Mouse (Mus musculus) limb, embryonic 11.5 days (tissue): ENCODE measurements around the gene Itpr1. TPM values are rescaled to one million over a fixed set of nuclear protein-coding genes. Genes with fewer than 3 reads are reported as not detected.

Experiments used
- ATAC-seq: fragments of 200-750 bp; cut with Nextera tagmentation; 2 replicates; pipeline ENCODE4 v1.8.0; 2017; ENCODE audit warnings: low read depth; ENCODE audit not compliant: insufficient number of reproducible peaks, low FRiP score, low TSS enrichment
- DNase-seq: peaks from one replicate; pipeline ENCODE4 v3.0.0-alpha.2; 2015; ENCODE audit warnings: low spot score
- H3K27ac ChIP-seq: fragments of 300-500 bp; sonication (generic); replicated peaks from 2 replicates; pipeline ENCODE4 v1.5.1; 2014; ENCODE audit warnings: low read depth, mild to moderate bottlenecking, low read length
- H3K27me3 ChIP-seq: fragments of 300-500 bp; sonication (generic); 2 replicates; pipeline ENCODE4 v1.6.1; 2014; ENCODE audit warnings: mild to moderate bottlenecking, low read length, mixed read lengths; ENCODE audit not compliant: control insufficient read depth, insufficient read depth
- H3K36me3 ChIP-seq: fragments of 300-500 bp; sonication (generic); 2 replicates; pipeline ENCODE4 v1.6.1; 2014; ENCODE audit warnings: mild to moderate bottlenecking, low read length, moderate library complexity, mixed read lengths; ENCODE audit not compliant: control insufficient read depth, insufficient read depth
- H3K4me1 ChIP-seq: fragments of 300-500 bp; sonication (generic); 2 replicates; pipeline ENCODE4 v1.6.1; 2014; ENCODE audit warnings: low read length, mixed read lengths; ENCODE audit not compliant: control insufficient read depth, insufficient read depth
- H3K4me2 ChIP-seq: fragments of 300-500 bp; sonication (generic); 2 replicates; pipeline ENCODE4 v1.6.1; 2014; ENCODE audit warnings: low read depth, mild to moderate bottlenecking, moderate library complexity; ENCODE audit not compliant: severe bottlenecking
- H3K4me3 ChIP-seq: fragments of 300-500 bp; sonication (generic); 2 replicates; pipeline ENCODE4 v1.5.1; 2014; ENCODE audit warnings: low read depth, low read length
- H3K9ac ChIP-seq: fragments of 300-500 bp; sonication (generic); 2 replicates; pipeline ENCODE4 v1.6.1; 2014; ENCODE audit warnings: mild to moderate bottlenecking, low read length
- H3K9me3 ChIP-seq: fragments of 300-500 bp; sonication (generic); 2 replicates; pipeline ENCODE4 v1.6.1; 2016; ENCODE audit warnings: low read length; ENCODE audit not compliant: control insufficient read depth
- WGBS: fragments of 180-500 bp; shearing (Covaris S2); extraction: QIAGEN DNeasy Blood & Tissue Kit; methylation state at CpG from one replicate; pipeline ENCODE4 v1.1.7; 2014; 5-methylcytosine and 5-hydroxymethylcytosine counted together
- polyA plus RNA-seq: library from polyadenylated mRNA; unstranded; fragments of >200 nt; fragmentation: Nextera tagmentation; extraction: Ambion mirVana; gene quantifications from 2 replicates; pipeline ENCODE4 v1.2.1, GENCODE M21; 2014

The Itpr1 gene
- polyA plus RNA-seq, 1 experiment from 2014 or later: 6.4 TPM

- Histone ChIP-seq H3K4me1 (peaks cover 13% of the 10 kb centered on the region), H3K27me3 (no peaks in the 10 kb centered on the region), H3K4me2 (no peak overlapping the region), H3K27ac (no peak overlapping the region), H3K36me3 (no peaks in the 10 kb centered on the region), H3K4me3 (no peak overlapping the region), H3K9me3 (no peaks in the 10 kb centered on the region), H3K9ac (no peak overlapping the region)
- 93% methylated on average over 3 of the region's 3 CpGs for WGBS
- no peak for DNase-seq
- ATAC-seq: no peak
Observed at GRCm38 (mm10) chr6:108230608-108231007, 17.7 kb downstream of the Itpr1 start.

GRCm38 (mm10) chr6:108231892-108232710 lies 19.2 kb downstream of the Itpr1 start:
- no peaks in the 10 kb centered on the region for H3K27me3 ChIP-seq
- H3K4me3 ChIP-seq: no peak overlapping the region
- 81% methylated on average over 11 of the region's 11 CpGs for WGBS
- H3K36me3 ChIP-seq: no peaks in the 10 kb centered on the region
- H3K4me1 ChIP-seq: peaks cover 18% of the 10 kb centered on the region
- no peak for DNase-seq
- ATAC-seq: no peak
- no peak overlapping the region for H3K4me2 ChIP-seq
- H3K9me3 ChIP-seq: no peaks in the 10 kb centered on the region
- no peak overlapping the region for H3K27ac ChIP-seq
- H3K9ac ChIP-seq: no peak overlapping the region

GRCm38 (mm10) chr6:108233070-108233469 lies 20.2 kb downstream of the Itpr1 start:
- no peak for DNase-seq
- no peaks in the 10 kb centered on the region for H3K9me3 ChIP-seq
- no peaks in the 10 kb centered on the region for H3K27me3 ChIP-seq
- ATAC-seq: no peak
- H3K4me3 ChIP-seq: no peak overlapping the region
- H3K27ac ChIP-seq: no peak overlapping the region
- H3K4me2 ChIP-seq: no peak overlapping the region
- H3K9ac ChIP-seq: no peak overlapping the region
- 28% methylated on average over 6 of the region's 6 CpGs for WGBS
- H3K4me1 ChIP-seq: peaks cover 25% of the 10 kb centered on the region
- no peaks in the 10 kb centered on the region for H3K36me3 ChIP-seq

- Histone ChIP-seq H3K27me3 (no peaks in the 10 kb centered on the region), H3K4me3 (no peak overlapping the region), H3K36me3 (no peaks in the 10 kb centered on the region), H3K27ac (no peak overlapping the region), H3K4me2 (no peak overlapping the region), H3K9me3 (no peaks in the 10 kb centered on the region), H3K9ac (no peak overlapping the region), H3K4me1 (peaks cover 37% of the 10 kb centered on the region)
- ATAC-seq: no peak
- no peak for DNase-seq
- WGBS: 76% methylated on average over 6 of the region's 6 CpGs
Observed at GRCm38 (mm10) chr6:108234536-108234935, 21.6 kb downstream of the Itpr1 start.

GRCm38 (mm10) chr6:108235680-108236123 lies 22.8 kb downstream of the Itpr1 start:
- ATAC-seq (0 out of 2 replicates have a peak, but pooled peaks have one; percentile 37), DNase-seq (peak; percentile 63)
- WGBS: 21% methylated on average over 13 of the region's 13 CpGs

GRCm38 (mm10) chr6:108236411-108236921 lies 23.6 kb downstream of the Itpr1 start:
- Histone ChIP-seq H3K27me3 (no peaks in the 10 kb centered on the region), H3K9ac (no peak overlapping the region), H3K27ac (no peak overlapping the region), H3K4me3 (no peak overlapping the region), H3K4me1 (peaks cover 44% of the 10 kb centered on the region), H3K36me3 (no peaks in the 10 kb centered on the region), H3K9me3 (no peaks in the 10 kb centered on the region), H3K4me2 (no peak overlapping the region)
- peak; percentile 43 for DNase-seq
- WGBS: 48% methylated on average over 9 of the region's 9 CpGs
- no peak for ATAC-seq

More at GRCm38 (mm10) chr6:108235680-108236123, 22.8 kb downstream of the Itpr1 start:
- no peaks in the 10 kb centered on the region for H3K9me3 ChIP-seq
- H3K4me2 ChIP-seq: no peak overlapping the region
- no peaks in the 10 kb centered on the region for H3K36me3 ChIP-seq
- peaks cover 39% of the 10 kb centered on the region for H3K4me1 ChIP-seq
- H3K4me3 ChIP-seq: no peak overlapping the region
- no peak overlapping the region for H3K9ac ChIP-seq
- H3K27ac ChIP-seq: peak overlapping the region; percentile 32; the same call in 1 of the 2 replicates
- no peaks in the 10 kb centered on the region for H3K27me3 ChIP-seq

GRCm38 (mm10) chr6:108236996-108237395 lies 24.1 kb downstream of the Itpr1 start:
- H3K27me3 ChIP-seq: no peaks in the 10 kb centered on the region
- 79% methylated on average over 8 of the region's 8 CpGs for WGBS
- no peak for ATAC-seq
- no peak overlapping the region for H3K4me3 ChIP-seq
- no peak overlapping the region for H3K27ac ChIP-seq
- no peaks in the 10 kb centered on the region for H3K36me3 ChIP-seq
- DNase-seq: no peak
- H3K4me2 ChIP-seq: no peak overlapping the region
- H3K4me1 ChIP-seq: peaks cover 44% of the 10 kb centered on the region
- H3K9ac ChIP-seq: no peak overlapping the region
- no peaks in the 10 kb centered on the region for H3K9me3 ChIP-seq

- Histone ChIP-seq H3K36me3 (no peaks in the 10 kb centered on the region), H3K4me3 (no peak overlapping the region), H3K9ac (no peak overlapping the region), H3K27ac (no peak overlapping the region; the same call in 1 of the 2 replicates), H3K4me2 (no peak overlapping the region), H3K4me1 (peaks cover 44% of the 10 kb centered on the region), H3K9me3 (no peaks in the 10 kb centered on the region), H3K27me3 (no peaks in the 10 kb centered on the region)
- WGBS: 40% methylated on average over 8 of the region's 8 CpGs
- DNase-seq (no peak), ATAC-seq (no peak)
Observed at GRCm38 (mm10) chr6:108237585-108237984, 24.7 kb downstream of the Itpr1 start.
